Mouse (Mus musculus): ENCODE data around the gene Wdr35. TPM values are rescaled to one million over a fixed set of nuclear protein-coding genes. Genes with fewer than 3 reads are reported as not detected.

Gene Wdr35
- polyA plus RNA-seq, 1 experiment from 2014 or later: 25.3 TPM

Other genes starting within 250 kb of the Wdr35 start
- 120 and 128 TPM in 2 replicates for gene Sdc1, start 202.6 kb upstream of the Wdr35 start, polyA plus RNA-seq (2014; fragmentation: Nextera tagmentation; extraction: Ambion mirVana)
- gene Laptm4a, start 52.2 kb upstream of the Wdr35 start, polyA plus RNA-seq (2014; fragmentation: Nextera tagmentation; extraction: Ambion mirVana): 224 and 243 TPM in 2 replicates
- gene Matn3, start 26.0 kb upstream of the Wdr35 start, polyA plus RNA-seq (2014; fragmentation: Nextera tagmentation; extraction: Ambion mirVana): 1.4 and 1.9 TPM in 2 replicates
- 17.9 and 19.2 TPM in 2 replicates for gene Ttc32, start 56.1 kb downstream of the Wdr35 start, polyA plus RNA-seq (2014; fragmentation: Nextera tagmentation; extraction: Ambion mirVana)

All from embryonic facial prominence, embryonic 11.5 days (tissue).